Mouse (Mus musculus): ENCODE measurements at regions not wholly inside any gene's neighbourhood (a gene's known extent, or its start where the extent isn't known, plus 50 kb on each side); places are given as distances from the start of the nearest gene placed in this dataset.

DNA sequence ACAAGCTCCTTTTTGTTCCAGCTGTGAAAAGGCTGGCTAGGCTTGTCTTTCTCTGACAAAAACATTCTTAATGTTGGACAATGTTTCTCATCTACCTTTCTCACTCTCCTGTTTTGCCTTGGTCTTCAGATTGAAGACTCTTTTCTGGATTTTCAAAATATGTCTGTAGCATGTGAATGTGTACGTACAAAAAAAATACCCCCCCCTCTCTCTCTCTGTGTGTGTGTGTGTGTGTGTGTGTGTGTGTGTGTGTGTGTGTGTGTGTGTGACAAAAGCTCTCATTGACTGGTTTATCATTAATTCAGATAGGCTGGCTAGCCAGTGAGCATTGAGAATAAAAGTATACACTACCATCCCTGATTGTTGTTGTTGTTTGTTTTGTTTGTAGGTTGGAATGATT is 64.3 kb upstream of the Thsd7b start:
- TF ChIP-seq EP300 (IDR thresholded peaks at IDR 0.05; ENCODE audit: low read depth): no peak
- TF ChIP-seq CTCF (IDR thresholded peaks at IDR 0.05; ENCODE audit: low read depth): no peak

All from heart, postnatal 0 days (tissue).